Mouse (Mus musculus) brain, embryonic 18.5 days (tissue): ENCODE data around the gene Myom1.
"Not testable (repeated sequence)": the region's sequence is repeated elsewhere in the genome, so short reads cannot be mapped to it uniquely, and the experiment has no call there.

Experiments used
- DNase-seq: peaks from one replicate; pipeline ENCODE4 v3.0.0-alpha.2; 2012; ENCODE audit warnings: low read depth, low spot score

Gene Myom1

GRCm38 (mm10) chr17:71002081-71002743, at the start of gene Myom1:
Myom1 (plus strand) TSS chr17:71002633.
- DNase-seq: peak; percentile 84

GRCm38 (mm10) chr17:70963546-70963945, 38.9 kb upstream of the Myom1 start:
- DNase-seq: not testable (repeated sequence)

- no peak for DNase-seq
Observed at GRCm38 (mm10) chr17:70965281-70965680, 37.2 kb upstream of the Myom1 start.

- no peak for DNase-seq
Observed at GRCm38 (mm10) chr17:70966126-70966525, 36.3 kb upstream of the Myom1 start.

- DNase-seq: no peak
Observed at GRCm38 (mm10) chr17:70967191-70967590, 35.2 kb upstream of the Myom1 start.

- DNase-seq: no peak
Observed at GRCm38 (mm10) chr17:70967646-70968045, 34.8 kb upstream of the Myom1 start.

GRCm38 (mm10) chr17:70968606-70969191, 33.7 kb upstream of the Myom1 start:
- DNase-seq: no peak

GRCm38 (mm10) chr17:70971206-70971605, 31.2 kb upstream of the Myom1 start:
- no peak for DNase-seq

- DNase-seq: no peak
Observed at GRCm38 (mm10) chr17:70973398-70973797, 29.0 kb upstream of the Myom1 start.

GRCm38 (mm10) chr17:70974065-70974464, 28.4 kb upstream of the Myom1 start:
- not testable (repeated sequence) for DNase-seq

GRCm38 (mm10) chr17:70977799-70978198, 24.6 kb upstream of the Myom1 start:
- DNase-seq: no peak

GRCm38 (mm10) chr17:70979345-70980223, 22.8 kb upstream of the Myom1 start:
- no peak for DNase-seq

GRCm38 (mm10) chr17:70985501-70986354, 16.7 kb upstream of the Myom1 start:
- DNase-seq: no peak

- no peak for DNase-seq
Observed at GRCm38 (mm10) chr17:70986355-70986740, 16.1 kb upstream of the Myom1 start.

- DNase-seq: no peak
Observed at GRCm38 (mm10) chr17:70986831-70987660, 15.4 kb upstream of the Myom1 start.

GRCm38 (mm10) chr17:70988337-70988767, 14.1 kb upstream of the Myom1 start:
- no peak for DNase-seq

GRCm38 (mm10) chr17:70989430-70989829, 13.0 kb upstream of the Myom1 start:
- DNase-seq: no peak

- DNase-seq: no peak
Observed at GRCm38 (mm10) chr17:70989991-70990390, 12.4 kb upstream of the Myom1 start.

- peak; percentile 46 for DNase-seq
Observed at GRCm38 (mm10) chr17:70990403-70991303, 11.8 kb upstream of the Myom1 start.
